Mouse (Mus musculus) CD4-positive, CD25-positive, alpha-beta regulatory T cell (primary cell): ENCODE results near the gene Hadh. TPM values are rescaled to one million over a fixed set of nuclear protein-coding genes. Genes with fewer than 3 reads are reported as not detected.

Experiments
- polyA plus RNA-seq: library from polyadenylated mRNA; unstranded; fragments of 100-300 nt; shearing (Covaris generic); gene quantifications from one replicate; pipeline ENCODE4 v1.2.1, GENCODE M21; 2017

Gene Hadh
- 69.7 TPM for polyA plus RNA-seq

GRCm38 (mm10) chr3:131271559-131272373, at the start of gene Hadh:
Gene Hadh (minus strand): TSS chr3:131272101.

GRCm38 (mm10) chr3:131302452-131303319, 30.8 kb upstream of the Hadh start, which contains the start of gene Cyp2u1:
Gene Cyp2u1 (minus strand): TSS chr3:131303227.

Other genes starting within 250 kb of the Hadh start
- gene Lef1, start 161.6 kb downstream of the Hadh start, polyA plus RNA-seq, result 395 TPM
- gene Cyp2u1, start 31.1 kb upstream of the Hadh start, polyA plus RNA-seq, result 1.3 TPM
- gene Sgms2, start 219.3 kb upstream of the Hadh start, polyA plus RNA-seq, result 0.17 TPM